Mouse (Mus musculus): ENCODE data around the gene Klre1. TPM values are rescaled to one million over a fixed set of nuclear protein-coding genes. Genes with fewer than 3 reads are reported as not detected.

Gene Klre1
- polyA plus RNA-seq, 1 experiment from 2014 or later = not detected

GRCm38 (mm10) chr6:129543709-129544606 is 33.7 kb upstream of the Klre1 start:
- no peak overlapping the region for H3K4me3 ChIP-seq
- WGBS = 66% methylated on average over 6 of the region's 6 CpGs
- no peak overlapping the region for H3K9ac ChIP-seq
- no peaks in the 10 kb centered on the region for H3K27me3 ChIP-seq
- 0 out of 2 replicates have a peak, but pooled peaks cover 3% of the 10 kb centered on the region for H3K4me1 ChIP-seq
- no peak for ATAC-seq (ENCODE audit: insufficient number of reproducible peaks, low FRiP score, low TSS enrichment, low read depth)
- H3K36me3 ChIP-seq = peaks cover 31% of the 10 kb centered on the region
- H3K27ac ChIP-seq = no peak overlapping the region
- no peaks in the 10 kb centered on the region for H3K9me3 ChIP-seq
- no peak overlapping the region for H3K4me2 ChIP-seq

- Histone ChIP-seq H3K4me2 (no peak overlapping the region), H3K4me3 (no peak overlapping the region), H3K9me3 (no peaks in the 10 kb centered on the region), H3K9ac (no peak overlapping the region), H3K4me1 (0 out of 2 replicates have a peak, but pooled peaks cover 3% of the 10 kb centered on the region), H3K27ac (no peak overlapping the region), H3K36me3 (no peaks in the 10 kb centered on the region), H3K27me3 (no peaks in the 10 kb centered on the region)
- no peak for ATAC-seq (ENCODE audit: insufficient number of reproducible peaks, low FRiP score, low TSS enrichment, low read depth)
- WGBS = 76% methylated on average over 2 of the region's 2 CpGs
Measured at GRCm38 (mm10) chr6:129547277-129547676, 30.4 kb upstream of the Klre1 start.

GRCm38 (mm10) chr6:129548009-129548408 is 29.7 kb upstream of the Klre1 start:
- no peak for ATAC-seq (ENCODE audit: insufficient number of reproducible peaks, low FRiP score, low TSS enrichment, low read depth)
- Histone ChIP-seq H3K9me3 (no peaks in the 10 kb centered on the region), H3K4me1 (0 out of 2 replicates have a peak, but pooled peaks cover 3% of the 10 kb centered on the region), H3K36me3 (no peaks in the 10 kb centered on the region), H3K27ac (no peak overlapping the region), H3K4me3 (no peak overlapping the region), H3K4me2 (no peak overlapping the region), H3K27me3 (no peaks in the 10 kb centered on the region), H3K9ac (no peak overlapping the region)
- 54% methylated on average over 3 of the region's 3 CpGs for WGBS

GRCm38 (mm10) chr6:129557298-129558023 is 20.2 kb upstream of the Klre1 start:
- H3K9me3 ChIP-seq = no peaks in the 10 kb centered on the region
- no peak overlapping the region for H3K27ac ChIP-seq
- no peaks in the 10 kb centered on the region for H3K4me1 ChIP-seq
- H3K36me3 ChIP-seq = no peaks in the 10 kb centered on the region
- ATAC-seq (ENCODE audit: insufficient number of reproducible peaks, low FRiP score, low TSS enrichment, low read depth) = no peak
- H3K4me2 ChIP-seq = no peak overlapping the region
- H3K4me3 ChIP-seq = no peak overlapping the region
- H3K9ac ChIP-seq = no peak overlapping the region
- no peaks in the 10 kb centered on the region for H3K27me3 ChIP-seq

- 22% methylated on average over 12 of the region's 12 CpGs for WGBS
- Histone ChIP-seq H3K4me1 (no peaks in the 10 kb centered on the region), H3K27ac (no peak overlapping the region), H3K4me2 (no peak overlapping the region), H3K27me3 (no peaks in the 10 kb centered on the region), H3K9ac (no peak overlapping the region), H3K36me3 (no peaks in the 10 kb centered on the region), H3K4me3 (no peak overlapping the region), H3K9me3 (no peaks in the 10 kb centered on the region)
- peak; percentile 52; the same call in 1 of the 2 replicates for ATAC-seq (ENCODE audit: insufficient number of reproducible peaks, low FRiP score, low TSS enrichment, low read depth)
Measured at GRCm38 (mm10) chr6:129558946-129559640, 18.6 kb upstream of the Klre1 start.

- H3K27ac ChIP-seq = no peak overlapping the region
- WGBS = 50% methylated on average over 4 of the region's 4 CpGs
- H3K4me1 ChIP-seq = no peaks in the 10 kb centered on the region
Measured at GRCm38 (mm10) chr6:129559641-129560027, 18.1 kb upstream of the Klre1 start.

GRCm38 (mm10) chr6:129565257-129565656 is 12.4 kb upstream of the Klre1 start:
- Histone ChIP-seq H3K9me3 (no peaks in the 10 kb centered on the region), H3K27me3 (no peaks in the 10 kb centered on the region), H3K27ac (no peak overlapping the region), H3K4me3 (no peak overlapping the region), H3K4me1 (no peaks in the 10 kb centered on the region), H3K9ac (no peak overlapping the region), H3K4me2 (no peak overlapping the region), H3K36me3 (no peaks in the 10 kb centered on the region)
- ATAC-seq (ENCODE audit: insufficient number of reproducible peaks, low FRiP score, low TSS enrichment, low read depth) = no peak
- WGBS = 73% methylated on average over 2 of the region's 2 CpGs

More at GRCm38 (mm10) chr6:129559641-129560027, 18.1 kb upstream of the Klre1 start:
- no peaks in the 10 kb centered on the region for H3K9me3 ChIP-seq
- no peaks in the 10 kb centered on the region for H3K27me3 ChIP-seq
- ATAC-seq (ENCODE audit: insufficient number of reproducible peaks, low FRiP score, low TSS enrichment, low read depth) = no peak
- no peak overlapping the region for H3K9ac ChIP-seq
- no peaks in the 10 kb centered on the region for H3K36me3 ChIP-seq
- H3K4me2 ChIP-seq = no peak overlapping the region
- H3K4me3 ChIP-seq = no peak overlapping the region

GRCm38 (mm10) chr6:129575315-129575714 is 2.4 kb upstream of the Klre1 start:
- Histone ChIP-seq H3K4me1 (no peaks in the 10 kb centered on the region), H3K4me2 (no peak overlapping the region), H3K27ac (no peak overlapping the region), H3K36me3 (no peaks in the 10 kb centered on the region), H3K9me3 (no peaks in the 10 kb centered on the region), H3K4me3 (no peak overlapping the region), H3K9ac (no peak overlapping the region), H3K27me3 (no peaks in the 10 kb centered on the region)
- WGBS = 6% methylated on average over 2 of the region's 2 CpGs
- no peak for ATAC-seq (ENCODE audit: insufficient number of reproducible peaks, low FRiP score, low TSS enrichment, low read depth)

- H3K9ac ChIP-seq = no peak overlapping the region
- WGBS = 56% methylated on average over 4 of the region's 4 CpGs
- H3K27ac ChIP-seq = no peak overlapping the region
- no peak for ATAC-seq (ENCODE audit: insufficient number of reproducible peaks, low FRiP score, low TSS enrichment, low read depth)
- H3K36me3 ChIP-seq = no peaks in the 10 kb centered on the region
- H3K4me1 ChIP-seq = no peaks in the 10 kb centered on the region
- H3K4me2 ChIP-seq = no peak overlapping the region
- H3K9me3 ChIP-seq = no peaks in the 10 kb centered on the region
- H3K27me3 ChIP-seq = no peaks in the 10 kb centered on the region
- H3K4me3 ChIP-seq = no peak overlapping the region
Measured at GRCm38 (mm10) chr6:129581274-129581673, 3.6 kb downstream of the Klre1 start.

- no peaks in the 10 kb centered on the region for H3K4me1 ChIP-seq
- H3K4me2 ChIP-seq = no peak overlapping the region
- no peak overlapping the region for H3K9ac ChIP-seq
- 72% methylated on average over 4 of the region's 4 CpGs for WGBS
- H3K4me3 ChIP-seq = no peak overlapping the region
- H3K9me3 ChIP-seq = no peaks in the 10 kb centered on the region
- ATAC-seq (ENCODE audit: insufficient number of reproducible peaks, low FRiP score, low TSS enrichment, low read depth) = no peak
- no peaks in the 10 kb centered on the region for H3K36me3 ChIP-seq
- H3K27me3 ChIP-seq = no peaks in the 10 kb centered on the region
- H3K27ac ChIP-seq = no peak overlapping the region
Measured at GRCm38 (mm10) chr6:129581896-129582295, 4.2 kb downstream of the Klre1 start.

GRCm38 (mm10) chr6:129583014-129583413 is 5.3 kb downstream of the Klre1 start:
- no peak overlapping the region for H3K27ac ChIP-seq
- no peaks in the 10 kb centered on the region for H3K36me3 ChIP-seq
- 74% methylated on average over 3 of the region's 3 CpGs for WGBS
- H3K27me3 ChIP-seq = no peaks in the 10 kb centered on the region
- H3K4me3 ChIP-seq = no peak overlapping the region
- ATAC-seq (ENCODE audit: insufficient number of reproducible peaks, low FRiP score, low TSS enrichment, low read depth) = no peak
- no peak overlapping the region for H3K9ac ChIP-seq
- no peaks in the 10 kb centered on the region for H3K4me1 ChIP-seq
- H3K9me3 ChIP-seq = no peaks in the 10 kb centered on the region
- no peak overlapping the region for H3K4me2 ChIP-seq

GRCm38 (mm10) chr6:129591508-129591907 is 13.8 kb downstream of the Klre1 start, which contains the start of gene Klrd1:
TSS of gene Klrd1 (plus strand) at chr6:129591782.
- Histone ChIP-seq H3K27me3 (no peaks in the 10 kb centered on the region), H3K9me3 (no peaks in the 10 kb centered on the region), H3K9ac (no peak within 1 kb of the TSS), H3K4me1 (no peaks in the 10 kb centered on the region), H3K27ac (no peak within 1 kb of the TSS), H3K4me3 (no peak within 1 kb of the TSS), H3K36me3 (no peaks in the 10 kb centered on the region), H3K4me2 (no peak within 1 kb of the TSS)
- ATAC-seq (ENCODE audit: insufficient number of reproducible peaks, low FRiP score, low TSS enrichment, low read depth) = no peak
- WGBS = 78% methylated on average over 3 of the region's 3 CpGs

All from limb, embryonic 15.5 days (tissue).